Mouse (Mus musculus): ENCODE results near the gene ccdc198.

- TF ChIP-seq CTCF (IDR thresholded peaks at IDR 0.05; ENCODE audit: extremely low read depth, insufficient read length, insufficient replicate concordance, low read depth, low read length) (no peak), POLR2A (IDR thresholded peaks at IDR 0.05; ENCODE audit: low read depth, low read length) (no peak)
Observed at GRCm38 (mm10) chr14:49226986-49227385, 18.3 kb downstream of the ccdc198 start.

Data from small intestine, adult 2 months (tissue).